Mouse (Mus musculus) forebrain, embryonic 10.5 days (tissue): ENCODE measurements around the gene Gm32802. TPM values are rescaled to one million over a fixed set of nuclear protein-coding genes. Genes with fewer than 3 reads are reported as not detected.
"Not testable (repeated sequence)": the region's sequence is repeated elsewhere in the genome, so short reads cannot be mapped to it uniquely, and the experiment has no call there.

Experiments used
- DNase-seq: peaks from one replicate; pipeline ENCODE4 v3.0.0-alpha.2; 2017; ENCODE audit warnings: low spot score; ENCODE audit errors: extremely low spot score
- H3K27ac ChIP-seq: fragments of 300-500 bp; sonication (generic); 2 replicates; pipeline ENCODE4 v1.5.1; 2016; ENCODE audit warnings: mild to moderate bottlenecking
- H3K27me3 ChIP-seq: fragments of 300-500 bp; sonication (generic); 2 replicates; pipeline ENCODE4 v1.6.1; 2016; ENCODE audit warnings: mild to moderate bottlenecking; ENCODE audit not compliant: poor library complexity, severe bottlenecking
- H3K36me3 ChIP-seq: fragments of 300-500 bp; sonication (generic); replicated peaks from 2 replicates; pipeline ENCODE4 v1.6.1; 2016; ENCODE audit warnings: mild to moderate bottlenecking, moderate library complexity
- H3K4me1 ChIP-seq: fragments of 300-500 bp; sonication (generic); 2 replicates; pipeline ENCODE4 v1.6.1; 2016
- H3K4me3 ChIP-seq: fragments of 300-500 bp; sonication (generic); 2 replicates; pipeline ENCODE4 v1.5.1; 2016; ENCODE audit warnings: mild to moderate bottlenecking, moderate library complexity
- H3K9me3 ChIP-seq: fragments of 300-500 bp; sonication (generic); 2 replicates; pipeline ENCODE4 v1.6.1; 2016; ENCODE audit warnings: mild to moderate bottlenecking, moderate library complexity
- WGBS: fragments of 180-500 bp; shearing (Covaris S2); methylation state at CpG from one replicate; pipeline ENCODE4 v1.1.7; 2016; 5-methylcytosine and 5-hydroxymethylcytosine counted together
- polyA plus RNA-seq: library from polyadenylated mRNA; unstranded; fragments of >200 nt; fragmentation: Nextera tagmentation; extraction: Ambion mirVana; gene quantifications from 2 replicates; pipeline ENCODE4 v1.2.1, GENCODE M21; 2016

Gm32802 gene
- 0.10 TPM in 1 of 2 replicates, not detected in the other for polyA plus RNA-seq

DNA sequence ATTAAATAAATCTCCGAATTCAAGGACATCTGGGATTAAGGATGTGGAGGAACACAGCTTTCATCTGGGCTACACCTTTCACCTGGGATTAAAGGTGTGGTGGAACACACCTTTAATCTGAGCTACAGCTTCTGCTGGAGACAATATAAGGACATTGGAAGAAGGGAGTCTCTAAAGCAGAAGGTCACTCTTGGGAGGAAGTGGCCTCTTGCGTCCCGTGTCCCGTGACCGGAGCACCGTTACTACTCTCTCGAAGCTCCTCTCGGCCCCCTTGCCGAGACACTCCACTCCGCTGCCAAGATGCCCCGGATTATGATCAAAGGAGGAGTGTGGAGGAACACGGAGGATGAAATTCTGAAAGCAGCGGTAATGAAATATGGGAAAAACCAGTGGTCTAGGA lies at the start of gene Gm32802:
TSS of gene Gm32802 (plus strand) at position 301 of the 400 bp plus-strand sequence.
- not testable (repeated sequence) for DNase-seq, H3K27ac ChIP-seq, H3K9me3 ChIP-seq, H3K4me3 ChIP-seq, H3K27me3 ChIP-seq, H3K4me1 ChIP-seq, H3K36me3 ChIP-seq
- no CpG with 5 or more reads among the region's 13 CpGs for WGBS

DNA sequence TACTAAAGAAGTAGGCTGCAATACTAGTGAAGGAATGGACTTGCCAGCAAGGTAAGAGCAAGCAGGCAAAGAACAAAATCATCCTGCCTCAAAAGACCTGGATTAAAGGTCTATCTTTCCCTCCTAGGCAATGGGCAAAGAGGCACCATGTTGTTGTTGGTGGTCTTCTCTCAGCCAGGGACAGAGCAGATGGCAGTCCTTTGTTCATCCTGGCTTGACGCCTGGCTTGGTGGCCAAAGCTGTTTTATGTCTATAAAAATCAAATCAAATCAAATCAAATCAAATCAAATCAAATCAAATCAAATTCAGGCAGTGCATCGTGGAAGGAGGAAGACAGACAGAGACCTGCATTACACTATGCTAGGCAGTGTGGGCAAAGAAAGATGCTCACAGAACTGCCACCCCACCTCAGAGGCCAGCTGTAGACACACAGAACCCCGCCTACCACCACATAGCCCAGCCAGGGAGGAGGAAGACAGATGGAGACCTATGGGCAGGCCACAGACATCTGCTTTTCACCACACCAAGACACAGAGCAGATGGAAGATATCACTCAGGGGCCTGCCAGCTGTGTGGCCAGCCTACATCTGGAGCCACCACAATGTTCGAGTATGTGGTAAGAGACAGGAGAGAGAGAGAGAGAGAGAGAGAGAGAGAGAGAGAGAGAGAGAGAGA lies 42.6 kb upstream of the Gm32802 start:
- not testable (repeated sequence) for H3K27me3 ChIP-seq, H3K9me3 ChIP-seq, H3K36me3 ChIP-seq, H3K4me1 ChIP-seq, H3K27ac ChIP-seq, DNase-seq, H3K4me3 ChIP-seq
- 85% methylated on average over 3 of the region's 4 CpGs for WGBS

DNA sequence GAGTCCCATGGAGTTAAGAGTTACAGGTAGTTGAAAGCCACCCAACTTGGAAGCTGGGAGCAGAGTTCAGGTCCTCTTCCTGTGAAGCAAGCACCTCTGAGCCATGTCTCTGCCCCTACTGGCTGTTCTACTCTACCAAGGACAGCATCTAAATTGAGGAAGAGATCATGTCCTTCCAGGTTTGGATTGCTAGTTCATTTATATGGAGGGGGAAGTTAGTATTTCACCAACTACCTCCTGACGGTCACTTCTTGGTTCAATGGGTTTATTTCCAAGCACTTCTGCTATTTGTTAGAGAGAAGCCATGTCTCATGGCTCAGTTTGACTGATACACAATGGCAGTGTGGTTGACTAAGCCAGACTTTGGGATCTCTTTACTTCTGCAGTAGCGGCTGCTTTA lies 30.9 kb upstream of the Gm32802 start:
- not testable (repeated sequence) for H3K4me3 ChIP-seq, H3K36me3 ChIP-seq, H3K4me1 ChIP-seq, DNase-seq, H3K27me3 ChIP-seq, H3K27ac ChIP-seq, H3K9me3 ChIP-seq
- WGBS: 100% methylated on average over 1 of the region's 2 CpGs

DNA sequence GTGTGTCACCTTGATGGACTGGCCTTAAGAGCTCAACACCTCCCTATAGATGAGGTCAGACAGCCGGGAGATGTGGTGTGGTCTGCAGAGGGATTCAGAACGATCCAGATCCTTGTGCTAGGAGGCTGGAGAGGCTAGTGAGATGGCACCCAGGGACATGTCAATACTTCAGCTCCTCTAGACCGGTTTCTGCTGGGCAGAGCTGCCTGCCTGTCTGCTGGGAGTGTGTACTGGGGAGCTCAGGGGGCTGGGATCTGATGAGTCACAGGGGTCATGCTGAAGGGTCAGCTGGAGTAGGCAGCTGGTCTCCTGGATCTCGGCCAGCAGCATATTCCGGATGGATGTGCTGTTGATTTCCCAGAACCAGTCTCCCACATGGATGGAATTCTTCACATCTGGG lies 25.9 kb upstream of the Gm32802 start:
- H3K9me3 ChIP-seq, H3K4me1 ChIP-seq, H3K36me3 ChIP-seq, H3K27ac ChIP-seq, H3K27me3 ChIP-seq, DNase-seq, H3K4me3 ChIP-seq: not testable (repeated sequence)
- WGBS: 88% methylated on average over 1 of the region's 5 CpGs

DNA sequence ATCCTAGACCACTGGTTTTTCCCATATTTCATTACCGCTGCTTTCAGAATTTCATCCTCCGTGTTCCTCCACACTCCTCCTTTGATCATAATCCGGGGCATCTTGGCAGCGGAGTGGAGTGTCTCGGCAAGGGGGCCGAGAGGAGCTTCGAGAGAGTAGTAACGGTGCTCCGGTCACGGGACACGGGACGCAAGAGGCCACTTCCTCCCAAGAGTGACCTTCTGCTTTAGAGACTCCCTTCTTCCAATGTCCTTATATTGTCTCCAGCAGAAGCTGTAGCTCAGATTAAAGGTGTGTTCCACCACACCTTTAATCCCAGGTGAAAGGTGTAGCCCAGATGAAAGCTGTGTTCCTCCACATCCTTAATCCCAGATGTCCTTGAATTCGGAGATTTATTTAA lies 17.8 kb upstream of the Gm32802 start, which contains the start of gene Gm32717:
TSS of gene Gm32717 (minus strand) at position 101 of the 400 bp plus-strand sequence.
- not testable (repeated sequence) for H3K27ac ChIP-seq, DNase-seq, H3K9me3 ChIP-seq, H3K27me3 ChIP-seq, H3K4me1 ChIP-seq, H3K36me3 ChIP-seq, H3K4me3 ChIP-seq
- WGBS: no CpG with 5 or more reads among the region's 13 CpGs

DNA sequence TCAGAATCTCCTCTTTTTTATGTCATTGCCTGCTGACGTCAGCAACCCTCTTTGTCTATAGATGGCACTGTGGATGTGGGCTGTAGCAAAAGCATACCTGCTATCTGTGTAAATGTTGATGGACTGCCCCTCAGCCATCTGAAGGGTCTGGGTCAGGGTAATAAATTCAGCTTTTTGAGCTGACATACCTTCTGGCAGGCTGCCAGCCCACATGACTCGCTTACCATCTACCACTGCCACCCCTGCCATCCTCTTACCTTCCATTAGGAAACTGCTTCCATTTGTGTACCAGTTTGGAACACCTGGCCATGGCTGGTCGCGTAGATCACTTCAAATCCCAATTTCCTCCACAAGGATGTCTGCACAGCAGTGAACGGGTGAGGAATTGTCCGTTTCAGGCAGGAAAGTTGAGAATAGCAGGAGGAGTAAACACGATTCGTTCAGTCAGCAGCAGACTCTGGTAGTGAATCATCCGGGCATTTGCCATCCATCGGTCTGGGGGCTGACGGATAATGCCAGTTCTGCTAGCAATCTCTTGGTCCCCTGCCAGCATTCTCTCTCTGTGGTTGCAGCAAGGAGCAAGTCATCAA lies 9.4 kb upstream of the Gm32802 start:
- not testable (repeated sequence) for H3K9me3 ChIP-seq, H3K4me1 ChIP-seq, H3K4me3 ChIP-seq, H3K27me3 ChIP-seq, H3K36me3 ChIP-seq, H3K27ac ChIP-seq
- 93% methylated on average over 11 of the region's 11 CpGs for WGBS
- peak; percentile 13 for DNase-seq

DNA sequence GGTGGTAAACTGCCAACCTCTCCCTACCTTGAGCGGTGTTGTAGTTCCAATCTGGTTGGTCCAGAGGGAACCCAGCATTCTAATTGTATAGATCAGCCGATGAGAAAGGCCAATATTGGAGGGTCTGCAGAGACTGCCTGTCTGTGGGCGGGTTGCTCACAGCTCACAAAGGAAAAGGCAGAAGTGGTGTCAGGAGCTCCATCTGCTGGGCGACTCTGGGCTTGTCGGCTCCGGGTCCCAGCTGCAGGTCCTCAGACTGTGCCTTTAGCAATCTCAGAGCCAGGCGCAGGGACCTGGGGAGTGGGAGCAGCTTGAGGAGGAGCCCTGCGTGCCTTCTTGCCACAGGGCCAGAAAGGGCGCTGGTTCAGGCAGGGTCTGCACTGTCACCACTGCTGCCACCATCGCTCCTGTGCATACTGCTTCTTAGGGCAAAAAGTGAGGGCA lies 7.6 kb upstream of the Gm32802 start:
- Histone ChIP-seq H3K9me3 (no peaks in the 10 kb centered on the region), H3K4me3 (no peak overlapping the region), H3K27me3 (no peaks in the 10 kb centered on the region), H3K4me1 (peaks cover 3% of the 10 kb centered on the region; the same call in 1 of the 2 replicates), H3K27ac (no peak overlapping the region), H3K36me3 (no peaks in the 10 kb centered on the region)
- peak; percentile 63 for DNase-seq
- 57% methylated on average over 10 of the region's 10 CpGs for WGBS

DNA sequence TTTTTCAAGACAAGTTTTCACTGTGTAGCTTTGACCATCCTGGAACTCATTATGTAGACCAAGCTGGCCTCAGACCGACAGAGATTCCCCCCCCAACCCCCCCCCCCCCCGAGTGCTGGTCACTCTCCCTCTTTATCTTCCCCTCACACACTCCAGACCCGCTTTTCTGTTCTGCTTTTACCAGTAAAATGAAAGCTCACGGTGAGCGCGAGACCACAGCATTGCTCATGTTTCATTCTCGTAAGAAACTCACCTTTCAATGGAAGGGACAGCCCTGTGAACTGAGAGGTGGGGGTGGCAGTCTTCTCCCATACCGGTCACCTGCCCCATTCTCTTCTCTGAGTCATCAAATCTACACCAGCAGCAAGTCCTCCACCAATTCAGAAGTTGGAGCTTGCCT lies 10.3 kb downstream of the Gm32802 start:
- WGBS: 80% methylated on average over 2 of the region's 8 CpGs
- not testable (repeated sequence) for H3K27ac ChIP-seq, H3K4me1 ChIP-seq, H3K36me3 ChIP-seq, H3K4me3 ChIP-seq, H3K9me3 ChIP-seq, H3K27me3 ChIP-seq, DNase-seq

DNA sequence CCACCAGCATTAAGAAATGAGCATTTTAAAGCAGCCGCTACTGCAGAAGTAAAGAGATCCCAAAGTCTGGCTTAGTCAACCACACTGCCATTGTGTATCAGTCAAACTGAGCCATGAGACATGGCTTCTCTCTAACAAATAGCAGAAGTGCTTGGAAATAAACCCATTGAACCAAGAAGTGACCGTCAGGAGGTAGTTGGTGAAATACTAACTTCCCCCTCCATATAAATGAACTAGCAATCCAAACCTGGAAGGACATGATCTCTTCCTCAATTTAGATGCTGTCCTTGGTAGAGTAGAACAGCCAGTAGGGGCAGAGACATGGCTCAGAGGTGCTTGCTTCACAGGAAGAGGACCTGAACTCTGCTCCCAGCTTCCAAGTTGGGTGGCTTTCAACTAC lies 12.9 kb downstream of the Gm32802 start:
- H3K36me3 ChIP-seq, H3K27ac ChIP-seq, DNase-seq, H3K4me3 ChIP-seq, H3K9me3 ChIP-seq, H3K4me1 ChIP-seq, H3K27me3 ChIP-seq: not testable (repeated sequence)
- 100% methylated on average over 1 of the region's 2 CpGs for WGBS

DNA sequence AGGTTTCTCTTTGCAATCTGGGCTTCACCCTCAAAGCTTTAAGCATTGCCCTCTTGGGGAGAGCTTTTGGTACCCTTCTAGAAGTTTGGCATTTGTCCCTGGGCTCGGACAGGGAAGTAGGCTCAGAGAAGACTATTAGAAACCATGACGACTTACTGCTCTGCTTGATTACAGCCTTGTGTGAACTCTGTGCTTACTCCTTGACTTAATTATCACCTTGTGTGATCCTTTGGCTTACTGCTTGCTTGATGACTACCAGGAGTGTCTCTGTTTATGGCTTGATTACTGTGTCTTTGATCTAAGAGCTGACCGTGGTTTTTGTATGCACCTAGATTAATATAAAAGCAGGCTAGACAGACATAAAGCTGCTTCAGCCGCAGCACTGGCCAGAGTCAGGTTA lies 19.6 kb downstream of the Gm32802 start:
- not testable (repeated sequence) for DNase-seq
- no CpG with 5 or more reads among the region's 4 CpGs for WGBS

DNA sequence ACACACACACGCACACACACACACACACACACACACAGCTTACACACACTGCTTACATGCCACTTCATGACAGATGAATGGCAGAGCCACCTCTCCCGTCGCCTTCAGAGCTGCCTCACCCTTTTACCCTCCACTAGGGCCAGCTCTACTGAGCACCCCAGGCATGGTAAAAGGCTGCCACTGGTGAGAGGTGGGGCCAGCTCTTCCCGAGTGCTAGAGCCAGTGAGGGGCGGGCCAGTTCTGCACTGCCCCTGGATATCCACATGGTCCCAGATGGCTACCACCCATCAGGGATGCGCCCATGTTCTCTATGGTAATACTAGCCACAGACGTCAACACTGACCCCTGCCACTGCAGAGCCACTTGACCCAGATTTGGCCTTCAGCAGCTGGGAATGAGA lies 24.1 kb downstream of the Gm32802 start:
- DNase-seq, H3K27ac ChIP-seq, H3K9me3 ChIP-seq, H3K36me3 ChIP-seq, H3K4me1 ChIP-seq, H3K27me3 ChIP-seq, H3K4me3 ChIP-seq: not testable (repeated sequence)
- WGBS: 89% methylated on average over 7 of the region's 7 CpGs

More for the DNA sequence above, 19.6 kb downstream of the Gm32802 start:
- not testable (repeated sequence) for H3K27ac ChIP-seq, H3K4me3 ChIP-seq, H3K27me3 ChIP-seq, H3K4me1 ChIP-seq, H3K9me3 ChIP-seq, H3K36me3 ChIP-seq

DNA sequence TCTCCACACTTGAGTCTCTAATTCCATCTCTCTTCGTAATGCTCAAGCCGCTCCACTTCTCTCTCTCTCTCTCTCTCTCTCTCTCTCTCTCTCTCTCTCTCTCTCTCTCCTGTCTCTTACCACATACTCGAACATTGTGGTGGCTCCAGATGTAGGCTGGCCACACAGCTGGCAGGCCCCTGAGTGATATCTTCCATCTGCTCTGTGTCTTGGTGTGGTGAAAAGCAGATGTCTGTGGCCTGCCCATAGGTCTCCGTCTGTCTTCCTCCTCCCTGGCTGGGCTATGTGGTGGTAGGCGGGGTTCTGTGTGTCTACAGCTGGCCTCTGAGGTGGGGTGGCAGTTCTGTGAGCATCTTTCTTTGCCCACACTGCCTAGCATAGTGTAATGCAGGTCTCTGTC lies 24.5 kb downstream of the Gm32802 start:
- 93% methylated on average over 3 of the region's 5 CpGs for WGBS
- not testable (repeated sequence) for H3K9me3 ChIP-seq, H3K4me1 ChIP-seq, H3K36me3 ChIP-seq, DNase-seq, H3K4me3 ChIP-seq, H3K27me3 ChIP-seq, H3K27ac ChIP-seq

DNA sequence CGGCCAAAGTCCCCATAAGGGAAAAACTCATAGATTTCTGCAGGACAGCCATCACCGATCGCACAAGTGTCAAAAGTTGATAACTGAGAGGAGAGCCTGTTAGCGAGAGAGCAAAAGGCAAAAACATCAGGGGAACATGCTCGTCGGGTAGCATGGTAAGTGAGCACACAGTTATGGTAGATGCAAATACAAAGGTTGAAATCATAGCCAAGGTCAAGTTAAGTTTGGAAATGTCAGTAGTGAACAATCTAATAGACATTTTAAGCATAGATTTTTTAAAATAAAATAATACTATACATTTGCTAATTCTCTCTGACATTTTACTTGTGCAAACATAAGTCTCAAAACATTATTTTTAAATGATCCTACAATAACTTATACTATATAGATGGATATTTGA lies 36.5 kb downstream of the Gm32802 start, which contains the start of gene Iltifb:
TSS of gene Iltifb (minus strand) at position 101 of the 400 bp plus-strand sequence.
- Histone ChIP-seq H3K4me1 (no peaks in the 10 kb centered on the region), H3K27ac (no peak within 1 kb of the TSS), H3K36me3 (no peaks in the 10 kb centered on the region), H3K9me3 (no peaks in the 10 kb centered on the region), H3K4me3 (no peak within 1 kb of the TSS), H3K27me3 (no peaks in the 10 kb centered on the region)
- WGBS: 95% methylated on average over 6 of the region's 6 CpGs
- no peak for DNase-seq
